Mouse (Mus musculus) liver, embryonic 11.5 days (tissue): ENCODE measurements around the gene Cmc2. TPM values are rescaled to one million over a fixed set of nuclear protein-coding genes. Genes with fewer than 3 reads are reported as not detected.

Source experiments
- ATAC-seq: fragments of 200-750 bp; cut with Nextera tagmentation; replicated peaks from 2 replicates; pipeline ENCODE4 v1.8.0; 2017; ENCODE audit warnings: moderate number of reproducible peaks, mild to moderate bottlenecking, moderate TSS enrichment, moderate library complexity; ENCODE audit not compliant: low FRiP score
- DNase-seq: peaks from one replicate; pipeline ENCODE4 v3.0.0-alpha.2; 2017; ENCODE audit warnings: low spot score
- H3K27ac ChIP-seq: fragments of 300-500 bp; sonication (generic); 2 replicates; pipeline ENCODE4 v1.5.1; 2014; ENCODE audit warnings: mild to moderate bottlenecking, low read depth, low read length, control low read depth
- H3K27me3 ChIP-seq: fragments of 300-500 bp; sonication (generic); replicated peaks from 2 replicates; pipeline ENCODE4 v1.6.1; 2014; ENCODE audit warnings: low read length, mixed read lengths; ENCODE audit not compliant: control insufficient read depth, insufficient read depth
- H3K36me3 ChIP-seq: fragments of 300-500 bp; sonication (generic); 2 replicates; pipeline ENCODE4 v1.6.1; 2014; ENCODE audit warnings: mild to moderate bottlenecking, low read length, moderate library complexity, mixed read lengths; ENCODE audit not compliant: control insufficient read depth, insufficient read depth
- H3K4me1 ChIP-seq: fragments of 300-500 bp; sonication (generic); replicated peaks from 2 replicates; pipeline ENCODE4 v1.6.1; 2014; ENCODE audit warnings: low read length, mixed read lengths; ENCODE audit not compliant: control insufficient read depth, insufficient read depth
- H3K4me2 ChIP-seq: fragments of 300-500 bp; sonication (generic); 2 replicates; pipeline ENCODE4 v1.6.1; 2014; ENCODE audit warnings: mild to moderate bottlenecking, control low read depth, moderate library complexity
- H3K4me3 ChIP-seq: fragments of 300-500 bp; sonication (generic); 2 replicates; pipeline ENCODE4 v1.5.1; 2014; ENCODE audit warnings: low read depth, low read length, control low read depth
- H3K9ac ChIP-seq: fragments of 300-500 bp; sonication (generic); 2 replicates; pipeline ENCODE4 v1.6.1; 2014; ENCODE audit warnings: low read depth, low read length, control low read depth
- H3K9me3 ChIP-seq: fragments of 300-500 bp; sonication (generic); 2 replicates; pipeline ENCODE4 v1.6.1; 2016; ENCODE audit warnings: low read length, inconsistent platforms, mixed read lengths; ENCODE audit not compliant: control insufficient read depth
- WGBS: fragments of 180-500 bp; shearing (Covaris S2); extraction: QIAGEN DNeasy Blood & Tissue Kit; methylation state at CpG from one replicate; pipeline ENCODE4 v1.1.7; 2014; 5-methylcytosine and 5-hydroxymethylcytosine counted together
- polyA plus RNA-seq: library from polyadenylated mRNA; unstranded; fragments of >200 nt; fragmentation: Nextera tagmentation; extraction: Ambion mirVana; gene quantifications from 2 replicates; pipeline ENCODE4 v1.2.1, GENCODE M21; 2014

The Cmc2 gene
- polyA plus RNA-seq: 94.4 and 101 TPM in 2 replicates

DNA sequence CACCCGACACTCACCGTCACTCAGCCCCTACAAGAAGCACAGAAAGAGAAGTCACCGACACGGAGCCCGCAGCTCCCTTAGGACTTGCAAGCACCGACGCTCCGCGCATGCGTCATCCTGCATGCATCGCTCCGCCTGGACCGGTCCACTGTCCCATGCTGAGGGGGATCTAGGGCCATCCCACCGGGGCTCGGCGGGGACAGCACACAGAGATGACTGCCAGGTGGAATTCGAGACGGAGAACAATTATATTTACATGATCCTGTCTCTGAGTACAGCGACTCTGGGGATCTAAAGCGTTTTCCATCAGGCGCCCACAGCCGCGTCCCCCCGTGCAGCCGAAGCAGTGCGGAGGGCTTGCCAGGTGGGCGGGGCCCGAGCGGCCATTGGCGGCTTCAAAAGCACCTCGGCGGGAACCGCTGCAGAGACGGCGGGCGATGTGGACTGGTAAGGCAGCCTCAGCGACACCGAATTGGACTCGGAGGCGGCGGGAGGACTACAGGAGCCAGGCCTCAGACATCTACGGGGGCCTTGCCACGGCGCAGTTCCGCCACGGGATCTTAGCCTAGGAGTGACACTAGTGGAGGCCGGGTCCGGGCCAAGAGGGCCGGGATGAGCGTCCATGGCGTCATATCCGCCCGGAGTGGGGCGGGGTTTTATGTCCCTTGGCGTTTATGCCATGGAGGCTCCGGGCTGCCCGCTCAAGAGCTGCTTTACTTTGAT is at the start of gene Cmc2, which contains the start of gene Cenpn:
Cmc2 (minus strand) TSS at position 119 of the 723 bp plus-strand sequence.
Cenpn (plus strand) TSS at position 394 of the 723 bp plus-strand sequence.
- H3K4me2 ChIP-seq: peak within 1 kb of the TSS; percentile 68
- H3K27me3 ChIP-seq: no peaks in the 10 kb centered on the region
- 0 out of 2 replicates have a peak, but pooled peaks cover 7% of the 10 kb centered on the region for H3K36me3 ChIP-seq
- peak; percentile 98 for DNase-seq
- H3K9me3 ChIP-seq: no peaks in the 10 kb centered on the region
- H3K4me1 ChIP-seq: peaks cover 5% of the 10 kb centered on the region
- peak within 1 kb of the TSS; percentile 78 for H3K27ac ChIP-seq
- H3K9ac ChIP-seq: peak within 1 kb of the TSS; percentile 88
- H3K4me3 ChIP-seq: peak within 1 kb of the TSS; percentile 80
- ATAC-seq: peak; percentile 93
- 0% methylated on average over 57 of the region's 57 CpGs for WGBS

DNA sequence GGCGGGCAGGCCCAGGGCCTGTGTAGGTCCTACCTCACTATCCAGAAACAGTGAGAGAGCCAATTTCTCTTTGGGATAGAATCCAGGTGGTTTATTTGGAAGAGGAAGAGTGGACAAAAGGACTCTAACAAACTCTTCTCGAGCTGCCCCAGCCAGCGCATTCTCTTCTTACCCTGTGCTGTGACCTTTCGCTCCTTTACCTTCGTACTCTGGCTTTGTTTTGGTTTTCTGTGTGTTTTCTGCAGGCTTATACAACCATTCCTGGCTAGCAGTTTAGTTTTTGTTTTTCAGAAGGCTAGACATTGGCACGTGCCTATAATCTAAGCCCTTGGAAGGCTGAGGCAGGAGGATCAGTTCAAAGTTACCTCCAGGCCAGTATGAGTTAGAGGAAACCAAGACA is 48.3 kb upstream of the Cmc2 start:
- DNase-seq (no peak), ATAC-seq (no peak)
- 84% methylated on average over 6 of the region's 6 CpGs for WGBS
- H3K27ac ChIP-seq: no peak overlapping the region
- H3K4me3 ChIP-seq: no peak overlapping the region
- H3K9ac ChIP-seq: no peak overlapping the region
- no peak overlapping the region for H3K4me2 ChIP-seq
- H3K36me3 ChIP-seq: no peaks in the 10 kb centered on the region
- H3K27me3 ChIP-seq: no peaks in the 10 kb centered on the region
- H3K4me1 ChIP-seq: no peaks in the 10 kb centered on the region
- H3K9me3 ChIP-seq: no peaks in the 10 kb centered on the region

DNA sequence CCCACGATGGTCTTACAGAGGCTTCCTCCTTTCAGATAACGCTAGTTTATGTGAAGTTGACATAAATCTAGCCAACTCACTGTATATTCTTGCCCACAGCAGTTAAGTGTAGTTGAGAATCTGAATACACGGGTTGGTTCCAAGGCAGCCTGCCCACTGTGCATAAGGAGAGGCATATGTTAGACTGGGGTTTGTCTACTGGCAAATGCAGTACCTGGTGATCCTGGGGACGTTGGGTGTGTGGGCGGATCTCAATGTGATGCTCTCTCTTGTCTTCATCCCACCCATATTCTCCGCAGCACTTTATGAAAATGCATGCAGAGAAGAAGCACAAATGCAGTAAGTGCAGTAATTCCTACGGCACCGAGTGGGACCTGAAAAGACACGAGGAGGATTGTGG is 33.2 kb upstream of the Cmc2 start:
- no peak for ATAC-seq

DNA sequence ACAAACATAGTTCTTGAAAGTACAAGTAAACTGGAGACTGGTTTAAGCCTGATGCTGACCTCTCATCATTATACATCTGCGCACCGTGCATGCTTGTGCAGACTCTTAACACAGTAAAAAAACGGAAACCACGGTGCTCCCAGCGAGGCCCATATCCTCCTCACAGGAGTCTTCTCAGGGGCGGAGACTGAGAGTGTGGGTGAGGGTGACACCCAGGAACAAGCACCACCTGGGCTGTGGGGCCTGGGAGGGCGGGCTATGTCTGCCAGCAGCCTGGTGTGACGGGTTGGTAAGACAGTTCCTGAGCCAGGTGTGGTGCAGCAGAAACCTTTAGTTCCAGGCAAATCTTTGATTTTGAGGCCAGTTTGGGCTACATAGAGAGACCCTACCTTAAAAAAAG is 31.2 kb upstream of the Cmc2 start:
- ATAC-seq: no peak
- H3K4me1 ChIP-seq: peaks cover 6% of the 10 kb centered on the region
- H3K4me3 ChIP-seq: no peak overlapping the region
- 78% methylated on average over 8 of the region's 8 CpGs for WGBS
- H3K36me3 ChIP-seq: peaks cover 27% of the 10 kb centered on the region
- no peaks in the 10 kb centered on the region for H3K27me3 ChIP-seq
- no peak for DNase-seq
- H3K9ac ChIP-seq: no peak overlapping the region
- H3K9me3 ChIP-seq: no peaks in the 10 kb centered on the region
- no peak overlapping the region for H3K27ac ChIP-seq
- no peak overlapping the region for H3K4me2 ChIP-seq

More for the DNA sequence above, 33.2 kb upstream of the Cmc2 start:
- WGBS: 88% methylated on average over 9 of the region's 9 CpGs
- Histone ChIP-seq H3K27ac (no peak overlapping the region), H3K27me3 (no peaks in the 10 kb centered on the region), H3K4me2 (no peak overlapping the region), H3K9ac (no peak overlapping the region), H3K4me1 (no peaks in the 10 kb centered on the region; the same call in 1 of the 2 replicates), H3K9me3 (no peaks in the 10 kb centered on the region), H3K36me3 (peaks cover 33% of the 10 kb centered on the region), H3K4me3 (no peak overlapping the region)
- DNase-seq: no peak

DNA sequence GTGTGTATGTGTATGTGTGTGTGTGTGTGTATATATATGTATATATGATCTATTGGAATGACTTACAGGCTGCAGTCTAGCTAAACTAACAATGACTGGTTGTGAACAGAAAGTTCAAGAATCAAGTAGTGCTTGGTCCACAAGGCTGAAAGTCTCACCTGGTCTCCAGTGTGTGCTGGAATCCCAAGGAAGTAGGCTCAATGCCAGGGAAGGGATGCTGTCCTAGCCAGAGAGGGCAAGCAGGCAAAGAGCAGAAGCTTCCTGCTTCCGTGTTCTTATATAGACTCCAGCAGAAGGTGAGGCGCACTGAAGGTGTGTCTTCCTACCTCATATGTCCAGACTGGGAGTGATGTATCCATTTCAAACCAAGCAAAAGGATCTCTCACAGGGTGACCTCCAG is 30.5 kb upstream of the Cmc2 start:
- H3K27ac ChIP-seq: no peak overlapping the region
- peaks cover 10% of the 10 kb centered on the region for H3K4me1 ChIP-seq
- no peak overlapping the region for H3K9ac ChIP-seq
- no peak overlapping the region for H3K4me2 ChIP-seq
- no peak overlapping the region for H3K4me3 ChIP-seq
- H3K27me3 ChIP-seq: no peaks in the 10 kb centered on the region
- no peaks in the 10 kb centered on the region for H3K9me3 ChIP-seq
- no peak for DNase-seq
- no peak for ATAC-seq
- 91% methylated on average over 2 of the region's 2 CpGs for WGBS
- peaks cover 25% of the 10 kb centered on the region for H3K36me3 ChIP-seq

DNA sequence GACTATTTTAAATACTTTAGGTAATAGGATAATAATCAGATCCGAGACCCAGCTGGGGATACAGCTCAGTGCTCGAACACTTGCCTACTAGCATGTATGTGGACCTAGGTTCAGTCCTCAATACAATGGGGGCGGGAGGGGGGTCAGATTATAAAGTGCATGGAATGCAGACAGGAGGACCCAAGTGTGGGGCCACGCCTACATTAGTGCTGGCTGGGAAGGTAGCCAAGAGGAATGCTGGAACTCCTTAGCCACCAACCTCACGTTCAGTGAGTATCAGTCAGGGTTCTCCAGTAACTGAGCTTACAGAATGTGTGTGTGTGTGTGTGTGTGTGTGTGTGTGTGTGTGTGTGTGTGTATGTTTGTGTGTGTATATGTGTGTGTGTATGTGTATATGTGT is 30.1 kb upstream of the Cmc2 start:
- Histone ChIP-seq H3K9me3 (no peaks in the 10 kb centered on the region), H3K4me2 (no peak overlapping the region), H3K4me1 (peaks cover 15% of the 10 kb centered on the region), H3K9ac (no peak overlapping the region), H3K27ac (no peak overlapping the region), H3K27me3 (no peaks in the 10 kb centered on the region), H3K4me3 (no peak overlapping the region), H3K36me3 (peaks cover 24% of the 10 kb centered on the region)
- no peak for DNase-seq
- WGBS: 81% methylated on average over 5 of the region's 5 CpGs
- ATAC-seq: no peak

DNA sequence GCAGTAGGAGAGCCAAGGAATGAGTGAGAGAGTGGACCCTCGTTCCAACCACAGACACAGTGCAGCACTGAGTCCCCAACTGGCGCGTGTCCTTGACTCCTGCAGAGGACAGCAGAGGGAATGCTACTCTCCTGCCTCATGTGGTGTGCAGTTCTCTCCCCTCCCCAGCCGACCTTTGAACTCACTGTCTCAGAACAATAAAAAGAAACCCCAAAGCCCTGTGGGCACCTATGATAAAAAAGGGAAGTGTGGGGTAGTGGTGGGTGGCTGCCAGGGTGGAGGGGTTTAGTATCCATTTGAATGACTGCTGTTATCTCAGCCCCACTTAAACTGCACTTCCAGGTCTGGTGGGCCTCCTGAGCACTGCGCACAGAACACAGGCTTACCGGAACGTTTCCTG is 26.3 kb upstream of the Cmc2 start:
- Histone ChIP-seq H3K4me1 (peaks cover 41% of the 10 kb centered on the region), H3K9ac (peak overlapping the region; percentile 9; the same call in 1 of the 2 replicates), H3K4me2 (peak overlapping the region; percentile 46), H3K27ac (no peak overlapping the region; the same call in 1 of the 2 replicates), H3K4me3 (no peak overlapping the region), H3K36me3 (no peaks in the 10 kb centered on the region), H3K27me3 (no peaks in the 10 kb centered on the region), H3K9me3 (no peaks in the 10 kb centered on the region)
- WGBS: 50% methylated on average over 7 of the region's 7 CpGs
- DNase-seq (no peak), ATAC-seq (no peak; the same call in 1 of the 2 replicates)

DNA sequence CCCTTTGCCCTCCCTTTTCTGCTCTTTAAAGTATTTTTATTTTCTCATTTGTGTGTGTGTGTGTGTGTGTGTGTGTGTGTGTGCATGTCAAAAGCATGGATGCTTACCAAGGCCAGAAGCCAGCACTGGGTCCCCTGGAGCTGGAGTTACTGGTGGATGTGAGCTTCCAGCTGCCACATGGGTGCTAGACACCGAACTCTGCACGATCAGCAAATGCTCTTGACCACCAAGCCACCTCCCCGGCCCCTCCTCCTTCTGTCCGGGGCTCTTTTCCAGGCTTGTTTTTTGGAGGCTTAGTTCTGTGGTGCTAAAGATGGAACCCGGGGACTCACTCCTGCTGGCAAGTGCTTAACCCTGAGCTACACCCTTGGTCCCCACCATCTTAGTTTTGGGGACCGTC is 25.6 kb upstream of the Cmc2 start:
- H3K9ac ChIP-seq: peak overlapping the region; percentile 1; the same call in 1 of the 2 replicates
- H3K9me3 ChIP-seq: no peaks in the 10 kb centered on the region
- no peaks in the 10 kb centered on the region for H3K27me3 ChIP-seq
- DNase-seq (no peak), ATAC-seq (no peak)
- peak overlapping the region; percentile 67; the same call in 1 of the 2 replicates for H3K27ac ChIP-seq
- peaks cover 45% of the 10 kb centered on the region for H3K4me1 ChIP-seq
- WGBS: 58% methylated on average over 6 of the region's 6 CpGs
- peak overlapping the region; percentile 30 for H3K4me3 ChIP-seq
- H3K4me2 ChIP-seq: peak overlapping the region; percentile 95
- H3K36me3 ChIP-seq: no peaks in the 10 kb centered on the region
